Mouse (Mus musculus) lung, postnatal 14 days (tissue): ENCODE data around the gene Zkscan17.

Experiments
- DNase-seq: peaks from one replicate; pipeline ENCODE4 v3.0.0; 2021

The Zkscan17 gene

DNA sequence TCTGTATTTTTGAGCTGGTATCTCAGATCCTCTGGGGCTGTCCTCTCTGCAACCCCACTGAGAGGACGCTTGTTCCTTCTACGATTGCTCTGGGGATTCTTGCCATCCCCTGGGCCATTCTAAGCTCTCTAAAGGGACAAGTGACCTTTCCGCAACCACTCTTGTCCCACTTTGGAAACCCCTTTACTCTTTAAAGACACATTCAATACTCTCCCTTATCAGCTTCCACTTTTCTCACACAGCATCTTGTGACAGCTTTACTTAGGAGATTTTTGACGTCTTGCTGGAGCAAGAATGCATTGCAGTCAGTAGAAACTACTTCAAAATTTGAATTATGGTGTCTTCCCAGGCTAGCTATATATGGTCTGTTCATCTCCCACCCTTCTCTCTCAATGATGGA lies 75.5 kb downstream of the Zkscan17 start, which contains the start of gene Snap47:
TSS of gene Snap47 (minus strand) at position 101 of the 400 bp plus-strand sequence.
- DNase-seq, result no peak

DNA sequence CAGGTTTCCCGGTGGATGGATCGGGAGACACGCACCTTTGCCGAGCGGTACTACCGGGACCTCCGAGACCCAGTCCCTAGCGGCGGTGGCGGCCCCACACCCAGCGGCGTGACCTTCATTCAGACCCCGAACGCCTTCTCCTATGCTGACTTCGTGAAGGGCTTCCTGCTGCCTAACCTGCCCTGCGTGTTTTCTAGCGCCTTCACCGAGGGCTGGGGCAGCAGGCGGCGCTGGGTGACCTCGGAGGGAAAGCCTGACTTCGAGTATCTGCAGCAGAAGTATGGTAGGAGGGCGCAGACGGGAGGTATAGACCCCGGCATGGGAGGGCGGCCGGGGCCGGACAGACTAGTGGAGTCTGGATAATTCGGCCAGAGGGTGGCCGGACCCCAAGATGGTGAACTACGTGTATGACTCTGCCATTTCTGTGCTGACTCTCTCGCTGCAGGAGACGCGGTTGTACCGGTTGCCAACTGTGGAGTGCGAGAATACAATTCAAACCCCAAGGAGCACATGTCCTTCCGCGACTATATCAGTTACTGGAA lies 76.2 kb downstream of the Zkscan17 start:
- peak; percentile 50 for DNase-seq

DNA sequence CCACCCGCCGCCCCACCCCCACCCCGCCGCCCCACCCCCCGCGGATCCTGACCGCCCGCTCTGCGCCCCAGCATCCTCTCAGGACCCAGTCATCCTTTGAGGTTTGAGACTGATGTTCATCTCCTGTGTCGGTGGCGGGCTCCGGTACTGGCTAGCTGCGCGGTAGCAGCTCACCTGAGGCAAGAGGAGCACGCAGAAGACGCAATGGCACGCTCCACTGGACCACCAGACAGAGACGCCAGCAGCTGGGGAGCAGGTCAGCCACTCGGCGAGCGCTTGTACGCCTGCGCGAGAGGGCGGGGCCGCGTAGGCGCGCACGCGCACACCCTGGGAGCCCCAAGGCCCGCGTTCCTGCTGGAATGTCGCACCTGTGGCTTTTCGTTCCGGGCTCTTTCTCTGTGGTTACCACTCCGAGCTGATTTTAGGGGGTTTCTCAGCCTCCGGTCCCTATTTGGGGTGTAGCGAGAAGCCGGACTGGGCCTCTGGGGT lies 76.8 kb downstream of the Zkscan17 start, which contains the start of gene Jmjd4:
TSS of gene Jmjd4 (plus strand) at position 305 of the 489 bp plus-strand sequence.
- DNase-seq, result peak; percentile 92

DNA sequence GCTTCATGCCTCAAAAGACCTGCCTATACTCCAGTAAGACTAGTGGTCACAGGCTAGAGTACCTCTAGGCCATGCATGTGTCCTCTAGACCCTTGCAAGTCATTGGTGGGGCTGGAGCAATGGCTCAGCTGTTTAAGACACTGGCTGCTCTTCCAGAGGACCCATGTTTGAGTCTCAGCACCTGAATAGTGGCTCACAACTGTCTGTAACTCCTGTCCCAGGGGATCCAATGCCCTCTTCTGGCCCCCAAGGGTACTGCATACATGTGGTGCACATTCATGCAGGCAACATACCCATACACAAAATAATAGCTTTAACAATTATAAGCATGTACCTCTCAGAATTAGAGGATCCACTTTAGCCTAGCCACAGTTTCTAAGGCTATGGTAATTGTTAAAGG lies 83.4 kb downstream of the Zkscan17 start:
- DNase-seq, result no peak

DNA sequence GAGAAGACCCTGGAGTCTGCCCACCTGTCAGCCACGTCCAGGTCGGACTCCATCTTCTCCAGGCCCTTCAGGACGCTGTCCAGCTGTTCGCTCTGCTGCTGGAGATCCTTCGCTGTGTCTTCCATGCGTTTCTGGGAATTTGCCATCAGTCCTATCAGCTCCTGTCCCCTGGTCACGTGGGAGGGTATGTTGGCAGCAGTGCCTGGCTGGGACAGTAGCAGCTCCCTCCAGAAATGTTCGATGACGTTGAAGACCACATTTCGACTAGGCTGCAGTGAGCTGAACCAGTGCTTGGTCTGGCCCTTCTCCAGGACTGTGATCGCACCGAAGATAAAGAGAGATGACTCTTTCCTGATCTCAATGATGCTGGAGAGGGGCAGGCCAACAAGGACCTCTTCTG lies 88.6 kb downstream of the Zkscan17 start:
- DNase-seq, result no peak
